Comparison of ENCODE assay signal across 9 mouse cellular contexts in the genomic region with DNA sequence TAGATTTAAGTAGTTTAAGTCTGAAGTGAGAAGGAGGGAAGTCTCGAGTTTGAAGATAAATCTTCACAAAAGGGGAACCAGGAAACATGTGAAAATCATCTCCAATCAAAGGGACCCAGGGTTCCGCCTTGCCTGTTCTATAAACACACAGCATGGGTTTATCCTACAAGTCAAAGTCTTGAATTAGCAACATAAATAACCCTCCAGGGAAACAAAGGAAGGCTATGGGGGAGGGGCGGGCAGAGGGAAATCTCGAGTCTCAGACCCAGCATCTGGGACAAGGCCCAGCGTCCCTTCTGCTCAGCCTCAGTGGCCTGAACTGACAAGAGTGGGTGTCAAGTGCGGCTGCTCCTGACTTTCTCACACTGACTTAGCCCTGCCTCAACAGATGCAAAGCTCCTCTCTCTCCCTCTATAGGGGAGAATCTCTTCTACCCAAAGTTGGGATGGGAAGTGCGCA.
DNase-seq lines count a peak whose midpoint lies in the region; ATAC-seq and TF ChIP-seq lines count a peak whose summit lies in the region.
"Had no signal": no experiment of that assay in that cellular context is flagged by ENCODE, and none has a peak within 500 bp of the region (broad histone marks: within the 10 kb centered on the region; RNA-seq: fewer than 3 reads in every experiment).

No protein-coding gene starts in this region.

- no peak for TF ChIP-seq CTCF in gastrocnemius, adult 2 months (IDR thresholded peaks at IDR 0.05)

- ATAC-seq in limb, embryonic 11.5 days (ENCODE audit: insufficient number of reproducible peaks, low FRiP score, low TSS enrichment, low read depth) = peak; percentile 72
- no peak for ATAC-seq in neural tube, embryonic 15.5 days (ENCODE audit: low FRiP score)

- intact Hi-C loops in gastrocnemius, adult 2 months (cut with DNase I) = loop anchor here (1.0 to 10.0 kb wide), 3 partner anchors 270 to 809 kb away; no protein-coding TSS in a partner anchor

- WGBS in limb, embryonic 11.5 days = 14% methylated on average over 7 of the region's 7 CpGs
- 19% methylated on average over 7 of the region's 7 CpGs for WGBS in neural tube, embryonic 15.5 days

- H3K4me1 ChIP-seq in limb, embryonic 11.5 days (ENCODE audit: control insufficient read depth, insufficient read depth, low read length) = no peaks in the 10 kb centered on the region
- 0 out of 2 replicates have a peak, but pooled peaks cover 7% of the 10 kb centered on the region for H3K4me1 ChIP-seq in neural tube, embryonic 15.5 days

- no peaks in the 10 kb centered on the region for H3K36me3 ChIP-seq in limb, embryonic 11.5 days (ENCODE audit: control insufficient read depth, insufficient read depth, low read length)
- no peaks in the 10 kb centered on the region for H3K36me3 ChIP-seq in neural tube, embryonic 15.5 days

- H3K4me2 ChIP-seq in limb, embryonic 11.5 days (ENCODE audit: low read depth, severe bottlenecking) = no peak overlapping the region
- H3K4me2 ChIP-seq in neural tube, embryonic 15.5 days = peak overlapping the region; percentile 36

- H3K9ac ChIP-seq in limb, embryonic 11.5 days (ENCODE audit: low read length) = no peak overlapping the region
- no peak overlapping the region for H3K9ac ChIP-seq in neural tube, embryonic 15.5 days (replicated peaks)

- H3K27ac ChIP-seq in limb, embryonic 11.5 days (replicated peaks; ENCODE audit: low read depth, low read length) = no peak overlapping the region
- no peak overlapping the region for H3K27ac ChIP-seq in neural tube, embryonic 15.5 days (replicated peaks)
- no peak overlapping the region for H3K27ac ChIP-seq in gastrocnemius, adult 2 months

- H3K27me3 ChIP-seq in limb, embryonic 11.5 days (ENCODE audit: control insufficient read depth, insufficient read depth, low read length) = no peaks in the 10 kb centered on the region
- H3K27me3 ChIP-seq in neural tube, embryonic 15.5 days (replicated peaks) = no peaks in the 10 kb centered on the region

- peak; percentile 27 to 35 for DNase-seq in cerebellum, postnatal 10 days
- DNase-seq in cerebellum, adult 11 months = no peak
- DNase-seq in retina, postnatal 1 day = peak; percentile 29
- no peak for DNase-seq in retina, embryonic 14.5 days (ENCODE audit: low spot score)
- peak; percentile 79 for DNase-seq in limb, embryonic 11.5 days (ENCODE audit: low spot score)
- DNase-seq in gastrocnemius, adult 2 months = no peak
- DNase-seq in left cerebral cortex, adult 9 months (ENCODE audit: low spot score in 2 of 2) = no peak

- H3K9me3 ChIP-seq in limb, embryonic 11.5 days (ENCODE audit: control insufficient read depth, low read length) = no peaks in the 10 kb centered on the region
- no peaks in the 10 kb centered on the region for H3K9me3 ChIP-seq in neural tube, embryonic 15.5 days (replicated peaks)

- no peak overlapping the region for H3K4me3 ChIP-seq in limb, embryonic 11.5 days (ENCODE audit: low read depth, low read length)
- H3K4me3 ChIP-seq in neural tube, embryonic 15.5 days (replicated peaks) = no peak overlapping the region
- H3K4me3 ChIP-seq in gastrocnemius, adult 2 months = no peak overlapping the region; the same call in 1 of the 2 replicates
- H3K4me3 ChIP-seq: myocyte had no signal

Comparison
In these comparisons a context has a peak if more than half of its experiments do, and no peak if none do; other contexts are left out.
1. DNase-seq: peak in cerebellum, postnatal 10 days (2 of 2), retina, postnatal 1 day (single experiment) and limb, embryonic 11.5 days (single experiment); none in cerebellum, adult 11 months (single experiment), retina, embryonic 14.5 days (single experiment), gastrocnemius, adult 2 months (single experiment) and left cerebral cortex, adult 9 months (0 of 2).